Mouse (Mus musculus) intestine, postnatal 0 days (tissue): ENCODE measurements around the gene Snx21. TPM values are rescaled to one million over a fixed set of nuclear protein-coding genes. Genes with fewer than 3 reads are reported as not detected.

ENCODE experiments used
- ATAC-seq: fragments of 200-750 bp; cut with Nextera tagmentation; 2 replicates; pipeline ENCODE4 v1.8.0; 2017; ENCODE audit warnings: mild to moderate bottlenecking, moderate TSS enrichment, moderate library complexity
- H3K27ac ChIP-seq: fragments of 300-500 bp; sonication (generic); 2 replicates; pipeline ENCODE4 v1.5.1; 2014; ENCODE audit warnings: mild to moderate bottlenecking, low read depth, low read length, moderate library complexity
- H3K27me3 ChIP-seq: fragments of 300-500 bp; sonication (generic); replicated peaks from 2 replicates; pipeline ENCODE4 v1.6.1; 2014; ENCODE audit warnings: low read length, mixed read lengths; ENCODE audit not compliant: control insufficient read depth, insufficient read depth
- H3K36me3 ChIP-seq: fragments of 300-500 bp; sonication (generic); 2 replicates; pipeline ENCODE4 v1.6.1; 2014; ENCODE audit warnings: mild to moderate bottlenecking, moderate library complexity; ENCODE audit not compliant: control insufficient read depth, insufficient read depth
- H3K4me1 ChIP-seq: fragments of 300-500 bp; sonication (generic); replicated peaks from 2 replicates; pipeline ENCODE4 v1.6.1; 2014; ENCODE audit warnings: antibody characterized with exemption, low read length, mixed read lengths; ENCODE audit not compliant: control insufficient read depth, insufficient read depth
- H3K4me2 ChIP-seq: fragments of 300-500 bp; sonication (generic); replicated peaks from 2 replicates; pipeline ENCODE4 v1.6.1; 2014; ENCODE audit warnings: low read depth, mild to moderate bottlenecking, moderate library complexity
- H3K4me3 ChIP-seq: fragments of 300-500 bp; sonication (generic); 2 replicates; pipeline ENCODE4 v1.5.1; 2014; ENCODE audit warnings: low read depth, low read length
- H3K9ac ChIP-seq: fragments of 300-500 bp; sonication (generic); 2 replicates; pipeline ENCODE4 v1.6.1; 2014; ENCODE audit warnings: mild to moderate bottlenecking, low read depth, low read length
- H3K9me3 ChIP-seq: fragments of 300-500 bp; sonication (generic); 2 replicates; pipeline ENCODE4 v1.6.1; 2016; ENCODE audit warnings: mixed run types; ENCODE audit not compliant: control insufficient read depth
- CTCF ChIP-seq: sonication (generic); IDR thresholded peaks from 2 replicates; pipeline ENCODE4 v1.5.1; 2016; ENCODE audit warnings: low read depth, mild to moderate bottlenecking, control low read depth, antibody characterized with exemption, moderate library complexity
- WGBS: fragments of 180-500 bp; shearing (Covaris S2); extraction: QIAGEN DNeasy Blood & Tissue Kit; methylation state at CpG from one replicate; pipeline ENCODE4 v1.1.7; 2014; 5-methylcytosine and 5-hydroxymethylcytosine counted together
- polyA plus RNA-seq: library from polyadenylated mRNA; unstranded; fragments of >200 nt; fragmentation: Nextera tagmentation; extraction: Ambion mirVana; gene quantifications from 2 replicates; pipeline ENCODE4 v1.2.1, GENCODE M21; 2015

Gene Snx21
- polyA plus RNA-seq, 1 experiment from 2014 or later: 12.5 TPM

- WGBS: 81% methylated on average over 10 of the region's 10 CpGs
- no peak overlapping the region for H3K27ac ChIP-seq
- H3K4me2 ChIP-seq: no peak overlapping the region; the same call in 1 of the 2 replicates
- TF ChIP-seq CTCF: no peak
- H3K36me3 ChIP-seq: peaks cover 31% of the 10 kb centered on the region
- no peak overlapping the region for H3K4me3 ChIP-seq
- no peaks in the 10 kb centered on the region for H3K9me3 ChIP-seq
- no peak overlapping the region for H3K9ac ChIP-seq
- no peaks in the 10 kb centered on the region for H3K27me3 ChIP-seq
- no peak for ATAC-seq
- H3K4me1 ChIP-seq: 0 out of 2 replicates have a peak, but pooled peaks cover 6% of the 10 kb centered on the region
Observed at GRCm38 (mm10) chr2:164787779-164788178, 2.2 kb downstream of the Snx21 start.

- Histone ChIP-seq H3K4me2 (no peak overlapping the region), H3K36me3 (peaks cover 34% of the 10 kb centered on the region), H3K4me3 (no peak overlapping the region), H3K4me1 (0 out of 2 replicates have a peak, but pooled peaks cover 6% of the 10 kb centered on the region), H3K27ac (no peak overlapping the region), H3K9me3 (no peaks in the 10 kb centered on the region), H3K27me3 (no peaks in the 10 kb centered on the region), H3K9ac (no peak overlapping the region)
- no peak for ATAC-seq
- TF ChIP-seq CTCF: no peak
- 60% methylated on average over 4 of the region's 4 CpGs for WGBS
Observed at GRCm38 (mm10) chr2:164788411-164788810, 2.8 kb downstream of the Snx21 start.

DNA sequence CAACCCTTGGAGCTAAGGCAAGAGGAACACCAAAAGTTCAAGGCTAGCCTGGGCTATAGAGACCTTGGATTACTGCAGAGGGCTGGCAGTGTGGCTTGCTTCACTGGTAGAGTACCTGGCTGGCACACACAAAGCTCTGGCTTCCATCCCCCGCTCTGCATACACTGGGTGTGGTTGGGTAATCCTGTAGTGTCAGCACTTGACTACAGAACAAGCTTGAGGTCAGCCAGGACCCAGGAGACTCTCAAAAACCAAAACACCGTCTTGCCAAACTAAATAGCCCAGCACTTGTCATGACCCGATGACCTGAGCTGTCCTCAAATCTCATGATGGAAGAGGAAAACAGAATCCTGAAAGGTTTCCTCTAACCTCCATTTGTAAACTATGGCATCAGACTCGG lies 4.8 kb downstream of the Snx21 start:
- no peaks in the 10 kb centered on the region for H3K9me3 ChIP-seq
- H3K4me3 ChIP-seq: no peak overlapping the region
- H3K36me3 ChIP-seq: peaks cover 48% of the 10 kb centered on the region
- ATAC-seq: no peak
- TF ChIP-seq CTCF: no peak
- H3K4me2 ChIP-seq: no peak overlapping the region
- no peaks in the 10 kb centered on the region for H3K27me3 ChIP-seq
- H3K9ac ChIP-seq: no peak overlapping the region
- no peaks in the 10 kb centered on the region for H3K4me1 ChIP-seq
- H3K27ac ChIP-seq: no peak overlapping the region
- WGBS: 56% methylated on average over 4 of the region's 4 CpGs

DNA sequence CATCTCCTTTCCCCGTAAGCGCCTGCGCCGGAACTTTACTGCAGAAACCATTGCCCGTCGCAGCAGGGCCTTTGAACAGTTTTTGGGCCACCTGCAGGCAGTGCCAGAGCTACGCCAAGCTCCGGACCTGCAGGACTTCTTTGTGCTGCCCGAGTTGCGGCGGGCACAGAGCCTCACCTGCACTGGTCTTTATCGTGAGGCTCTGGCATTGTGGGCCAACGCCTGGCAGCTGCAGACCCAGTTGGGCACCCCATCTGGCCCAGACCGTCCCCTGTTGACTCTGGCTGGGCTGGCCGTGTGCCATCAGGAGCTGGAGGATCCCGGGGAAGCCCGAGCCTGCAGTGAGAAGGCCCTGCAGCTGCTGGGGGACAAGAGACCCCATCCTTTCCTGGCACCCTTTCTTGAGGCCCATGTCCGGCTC lies 6.2 kb downstream of the Snx21 start:
- no peaks in the 10 kb centered on the region for H3K27me3 ChIP-seq
- peaks cover 62% of the 10 kb centered on the region for H3K36me3 ChIP-seq
- no peak for ATAC-seq
- 93% methylated on average over 18 of the region's 18 CpGs for WGBS
- H3K4me1 ChIP-seq: no peaks in the 10 kb centered on the region
- no peaks in the 10 kb centered on the region for H3K9me3 ChIP-seq
- no peak for TF ChIP-seq CTCF
- H3K4me2 ChIP-seq: no peak overlapping the region
- H3K27ac ChIP-seq: peak overlapping the region; percentile 60
- H3K4me3 ChIP-seq: no peak overlapping the region
- no peak overlapping the region for H3K9ac ChIP-seq

DNA sequence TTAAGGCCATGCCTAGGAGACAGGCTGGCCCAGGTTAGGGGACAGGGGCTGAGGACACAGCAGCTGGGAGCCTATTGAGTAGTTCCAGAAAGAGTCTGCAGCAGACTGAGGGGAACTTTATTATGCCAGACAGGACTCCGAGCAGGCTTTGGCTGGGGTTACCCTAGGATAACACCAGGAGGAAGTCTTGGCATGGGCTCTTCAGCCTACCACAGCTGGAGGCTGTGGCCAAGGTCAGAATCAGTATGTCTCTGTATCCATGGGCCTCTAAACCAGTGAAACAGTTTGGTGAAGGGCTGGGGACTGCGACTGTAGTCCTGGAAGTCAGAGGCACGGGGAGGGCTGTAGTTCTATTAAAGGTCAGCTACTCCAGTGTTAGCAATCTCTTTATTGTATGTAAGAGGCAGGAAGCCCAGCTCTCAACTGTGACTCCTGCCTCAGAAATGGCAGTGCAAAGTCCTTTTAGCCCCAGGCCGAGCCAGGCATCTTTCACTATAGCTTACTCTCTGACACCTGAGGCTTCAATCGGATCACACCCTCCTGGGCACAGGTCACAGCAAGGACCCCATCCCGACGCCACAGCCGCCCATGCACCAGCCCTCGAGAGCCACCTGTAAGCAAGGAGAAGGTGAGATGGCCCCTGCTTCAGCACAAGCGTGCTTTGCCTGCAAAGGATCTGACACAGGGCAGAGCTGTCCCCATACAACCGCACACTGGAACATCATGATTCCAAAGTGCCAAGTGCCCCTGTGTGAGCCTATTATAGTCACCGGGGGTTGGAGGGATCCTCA lies 7.0 kb downstream of the Snx21 start:
- ATAC-seq: peak; percentile 22; the same call in 1 of the 2 replicates
- Histone ChIP-seq H3K4me1 (no peaks in the 10 kb centered on the region), H3K4me3 (no peak overlapping the region), H3K9me3 (no peaks in the 10 kb centered on the region), H3K9ac (no peak overlapping the region), H3K4me2 (no peak overlapping the region), H3K27ac (peak overlapping the region; percentile 60), H3K27me3 (no peaks in the 10 kb centered on the region), H3K36me3 (peaks cover 67% of the 10 kb centered on the region)
- no peak for TF ChIP-seq CTCF
- WGBS: 83% methylated on average over 12 of the region's 12 CpGs

GRCm38 (mm10) chr2:164793236-164793635 lies 7.6 kb downstream of the Snx21 start:
- Histone ChIP-seq H3K4me1 (no peaks in the 10 kb centered on the region), H3K9ac (no peak overlapping the region), H3K9me3 (no peaks in the 10 kb centered on the region), H3K36me3 (peaks cover 73% of the 10 kb centered on the region), H3K4me2 (no peak overlapping the region), H3K27me3 (no peaks in the 10 kb centered on the region), H3K27ac (no peak overlapping the region), H3K4me3 (no peak overlapping the region)
- 49% methylated on average over 3 of the region's 3 CpGs for WGBS
- peak; percentile 29; the same call in 1 of the 2 replicates for ATAC-seq
- peak; percentile 81 for TF ChIP-seq CTCF
